Mouse (Mus musculus): Measurements from ENCODE around the gene Amn1. TPM values are rescaled to one million over a fixed set of nuclear protein-coding genes. Genes with fewer than 3 reads are reported as not detected.
"Not testable (repeated sequence)": the region's sequence is repeated elsewhere in the genome, so short reads cannot be mapped to it uniquely, and the experiment has no call there.

Gene Amn1
- polyA plus RNA-seq, 1 experiment: 2.6 TPM

DNA sequence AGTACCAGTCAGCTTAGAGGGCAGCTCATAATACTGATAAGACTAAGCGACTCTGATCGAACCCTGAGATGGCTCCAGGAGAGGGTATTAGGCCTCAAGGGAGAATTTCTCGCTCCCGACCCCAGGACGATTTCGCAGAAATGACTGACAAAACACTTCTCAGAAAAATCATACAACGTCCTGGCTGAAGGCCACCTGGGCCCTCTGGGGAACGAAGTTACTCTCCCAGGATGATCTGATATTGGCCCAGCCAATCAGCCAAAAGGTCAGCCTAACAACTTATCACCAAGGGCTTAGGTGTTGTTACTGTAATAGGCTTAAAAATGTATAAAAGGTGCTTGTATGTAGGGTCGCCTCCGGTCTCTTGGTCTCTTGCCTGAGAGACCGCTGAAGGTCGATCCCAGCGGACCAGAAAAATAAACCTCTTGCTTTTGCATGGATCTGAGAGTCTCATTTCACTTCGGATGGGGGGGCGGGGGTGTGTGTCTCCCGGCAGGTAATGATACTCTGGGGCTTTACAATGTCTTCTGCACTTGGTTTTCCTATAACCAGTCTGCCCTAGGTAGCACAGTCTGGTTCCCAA, 919 bp upstream of the Amn1 start:
- WGBS: 86% methylated on average over 16 of the region's 16 CpGs
- no peak for TF ChIP-seq CTCF (IDR thresholded peaks at IDR 0.05; ENCODE audit: control insufficient read depth, insufficient read depth, low read length)
- no peak for TF ChIP-seq POLR2A (IDR thresholded peaks at IDR 0.05; ENCODE audit: borderline replicate concordance, control insufficient read depth, low read depth, low read length)
- peaks cover 1% of the 10 kb centered on the region; the same call in 1 of the 2 replicates for H3K4me1 ChIP-seq (ENCODE audit: control insufficient read depth, insufficient read depth, low read length)
- H3K27ac ChIP-seq (ENCODE audit: control insufficient read depth, insufficient read depth, low read depth, low read length, poor library complexity): no peak overlapping the region
- no peak overlapping the region for H3K4me3 ChIP-seq (replicated peaks; ENCODE audit: control insufficient read depth, low read depth, low read length)

DNA sequence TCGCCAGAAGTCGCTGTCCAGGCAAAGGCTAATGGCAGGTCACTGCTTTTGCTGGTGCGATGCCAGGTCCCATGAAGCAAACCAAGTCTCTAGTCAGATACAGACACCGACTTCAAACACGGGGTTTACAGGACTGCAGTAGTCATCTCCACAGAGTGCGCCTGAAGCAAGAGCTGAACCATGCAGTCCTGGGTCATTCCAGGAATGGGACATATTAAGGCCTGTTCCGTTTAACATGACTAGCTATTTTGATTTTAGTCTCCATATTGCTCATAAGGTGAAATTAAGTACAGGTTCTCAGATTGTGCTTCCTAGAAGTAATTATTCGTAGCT, 379 bp upstream of the Amn1 start:
- WGBS: 30% methylated on average over 8 of the region's 8 CpGs
- Histone ChIP-seq H3K4me3 (replicated peaks; ENCODE audit: control insufficient read depth, low read depth, low read length) (peak overlapping the region; percentile 90), H3K4me1 (ENCODE audit: control insufficient read depth, insufficient read depth, low read length) (peaks cover 1% of the 10 kb centered on the region; the same call in 1 of the 2 replicates), H3K27ac (ENCODE audit: control insufficient read depth, insufficient read depth, low read depth, low read length, poor library complexity) (peak overlapping the region; percentile 17)
- TF ChIP-seq CTCF (IDR thresholded peaks at IDR 0.05; ENCODE audit: control insufficient read depth, insufficient read depth, low read length) (no peak), POLR2A (IDR thresholded peaks at IDR 0.05; ENCODE audit: borderline replicate concordance, control insufficient read depth, low read depth, low read length) (no peak)

DNA sequence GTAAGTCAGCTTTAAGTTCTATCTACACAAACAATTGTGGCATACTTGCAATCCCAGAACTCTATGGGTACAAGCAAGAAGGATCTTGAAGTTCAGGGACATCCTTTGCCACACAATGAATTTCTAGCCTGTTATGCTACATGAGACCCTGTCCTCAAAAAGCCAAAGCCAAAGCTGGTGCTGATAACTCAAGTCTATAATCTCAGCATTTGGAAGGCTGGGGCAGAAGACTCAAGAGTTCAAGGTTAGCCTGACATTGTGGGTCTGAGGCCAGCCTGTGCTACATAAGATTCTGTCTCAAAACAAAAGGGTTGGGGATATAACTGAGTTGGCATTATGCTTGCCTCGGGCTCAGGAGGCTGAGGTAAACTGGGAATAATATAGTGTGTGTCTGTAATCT, 1.1 kb downstream of the Amn1 start:
- TF ChIP-seq CTCF (IDR thresholded peaks at IDR 0.05; ENCODE audit: control insufficient read depth, insufficient read depth, low read length) (no peak), POLR2A (IDR thresholded peaks at IDR 0.05; ENCODE audit: borderline replicate concordance, control insufficient read depth, low read depth, low read length) (no peak)
- 47% methylated on average over 1 of the region's 1 CpGs for WGBS
- peak overlapping the region; percentile 90 for H3K4me3 ChIP-seq (replicated peaks; ENCODE audit: control insufficient read depth, low read depth, low read length)
- peaks cover 1% of the 10 kb centered on the region; the same call in 1 of the 2 replicates for H3K4me1 ChIP-seq (ENCODE audit: control insufficient read depth, insufficient read depth, low read length)
- no peak overlapping the region for H3K27ac ChIP-seq (ENCODE audit: control insufficient read depth, insufficient read depth, low read depth, low read length, poor library complexity)

- peaks cover 1% of the 10 kb centered on the region; the same call in 1 of the 2 replicates for H3K4me1 ChIP-seq (ENCODE audit: control insufficient read depth, insufficient read depth, low read length)
- TF ChIP-seq POLR2A (IDR thresholded peaks at IDR 0.05; ENCODE audit: borderline replicate concordance, control insufficient read depth, low read depth, low read length) (no peak), CTCF (IDR thresholded peaks at IDR 0.05; ENCODE audit: control insufficient read depth, insufficient read depth, low read length) (no peak)
- WGBS: 68% methylated on average over 1 of the region's 1 CpGs
- H3K4me3 ChIP-seq (replicated peaks; ENCODE audit: control insufficient read depth, low read depth, low read length): no peak overlapping the region
- H3K27ac ChIP-seq (ENCODE audit: control insufficient read depth, insufficient read depth, low read depth, low read length, poor library complexity): no peak overlapping the region
Observed at GRCm38 (mm10) chr6:149184007-149184406, 4.5 kb downstream of the Amn1 start.

DNA sequence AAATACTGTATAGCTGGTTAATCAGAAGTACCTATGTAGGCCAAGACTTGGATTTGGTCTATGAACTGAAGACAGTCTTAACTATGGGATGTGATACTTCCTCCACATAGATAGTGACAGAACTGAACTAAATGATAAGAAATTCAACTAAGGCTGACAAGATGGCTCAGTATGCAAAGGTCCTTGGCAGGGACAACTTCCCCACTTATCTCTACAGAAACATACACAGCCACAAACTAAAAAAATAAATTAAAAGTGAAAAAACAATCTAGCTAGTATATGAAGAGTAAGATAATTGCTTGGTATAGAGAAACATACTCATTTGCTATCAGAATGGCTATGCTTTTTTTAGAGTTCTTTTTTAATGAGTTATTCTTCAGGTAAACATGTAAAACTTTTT, 9.4 kb downstream of the Amn1 start:
- H3K4me1 ChIP-seq (ENCODE audit: control insufficient read depth, insufficient read depth, low read length): no peaks in the 10 kb centered on the region
- no peak overlapping the region for H3K4me3 ChIP-seq (replicated peaks; ENCODE audit: control insufficient read depth, low read depth, low read length)
- TF ChIP-seq CTCF (IDR thresholded peaks at IDR 0.05; ENCODE audit: control insufficient read depth, insufficient read depth, low read length) (no peak), POLR2A (IDR thresholded peaks at IDR 0.05; ENCODE audit: borderline replicate concordance, control insufficient read depth, low read depth, low read length) (no peak)
- no peak overlapping the region for H3K27ac ChIP-seq (ENCODE audit: control insufficient read depth, insufficient read depth, low read depth, low read length, poor library complexity)

DNA sequence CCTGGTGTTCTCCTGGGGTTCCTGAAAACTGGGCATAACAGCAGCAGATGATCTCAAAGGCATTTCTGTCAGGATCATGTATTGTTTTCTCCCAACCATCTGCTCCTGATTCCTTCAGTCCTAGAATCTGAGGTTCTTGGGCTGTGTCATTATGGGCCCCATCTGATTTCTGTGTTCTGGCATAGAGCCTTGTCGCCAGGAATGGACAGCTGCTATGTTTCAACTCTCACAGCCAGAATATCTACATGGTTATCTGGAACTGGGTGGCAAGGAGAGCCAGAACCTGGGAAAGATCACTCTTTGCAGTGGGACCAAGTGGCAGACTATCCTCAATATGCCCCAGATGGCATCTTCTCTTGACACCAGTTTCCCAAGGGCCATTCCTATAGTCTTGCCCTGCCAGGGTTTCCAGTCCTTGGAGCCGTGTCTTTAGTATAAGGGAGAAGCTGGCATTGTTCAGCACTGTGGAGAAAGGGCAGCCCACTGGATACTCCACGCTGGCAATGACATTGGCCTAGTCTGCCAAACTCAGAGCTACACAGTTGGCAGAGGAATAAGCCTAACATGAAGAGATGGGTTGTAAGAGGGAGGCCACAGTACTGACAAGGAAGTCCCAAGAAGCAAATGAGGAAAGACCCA, 13.5 kb downstream of the Amn1 start:
- no peak overlapping the region for H3K27ac ChIP-seq (ENCODE audit: control insufficient read depth, insufficient read depth, low read depth, low read length, poor library complexity)
- H3K4me1 ChIP-seq (ENCODE audit: control insufficient read depth, insufficient read depth, low read length): no peaks in the 10 kb centered on the region
- H3K4me3 ChIP-seq (replicated peaks; ENCODE audit: control insufficient read depth, low read depth, low read length): no peak overlapping the region
- TF ChIP-seq CTCF (IDR thresholded peaks at IDR 0.05; ENCODE audit: control insufficient read depth, insufficient read depth, low read length) (no peak), POLR2A (IDR thresholded peaks at IDR 0.05; ENCODE audit: borderline replicate concordance, control insufficient read depth, low read depth, low read length) (no peak)
- 87% methylated on average over 3 of the region's 3 CpGs for WGBS

DNA sequence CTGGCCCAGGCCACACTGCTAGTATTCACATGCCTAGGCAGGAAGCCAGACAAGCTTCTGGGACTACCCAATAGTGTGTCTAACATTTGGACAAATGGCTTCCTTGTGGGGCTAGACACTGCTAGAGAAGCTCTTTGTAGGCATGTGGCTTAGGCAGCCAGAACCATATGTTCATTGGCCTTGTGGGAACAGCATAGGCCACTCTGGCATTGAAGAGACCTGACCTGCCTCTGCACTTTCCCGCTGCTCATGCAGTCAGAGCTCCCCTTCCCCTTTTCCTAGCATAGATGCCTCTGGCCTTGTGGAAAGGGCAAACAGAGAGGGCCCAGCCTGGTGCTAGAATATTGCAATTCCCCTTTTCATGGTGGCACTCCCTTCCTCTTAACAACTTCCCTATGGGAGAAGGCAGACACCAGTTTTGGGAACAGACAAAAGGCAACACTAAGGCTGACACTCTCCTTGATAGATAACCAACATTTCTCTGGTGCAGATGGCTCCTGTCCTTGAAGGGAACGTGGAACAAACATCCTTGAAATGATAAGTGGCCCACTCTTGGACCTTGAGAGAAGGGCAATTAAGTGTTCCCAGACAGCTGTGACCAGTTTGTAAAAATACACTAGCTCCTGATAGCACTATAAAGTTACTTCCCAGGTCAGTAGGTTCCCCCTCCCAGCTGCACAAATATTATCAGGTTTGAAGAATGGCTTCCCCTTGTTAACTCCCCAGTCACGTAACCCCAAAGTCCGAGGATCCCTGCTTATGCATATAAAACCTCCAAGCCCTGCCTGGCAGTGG, 14.5 kb downstream of the Amn1 start:
- Histone ChIP-seq H3K4me1 (ENCODE audit: control insufficient read depth, insufficient read depth, low read length) (no peaks in the 10 kb centered on the region), H3K4me3 (replicated peaks; ENCODE audit: control insufficient read depth, low read depth, low read length) (no peak overlapping the region), H3K27ac (ENCODE audit: control insufficient read depth, insufficient read depth, low read depth, low read length, poor library complexity) (no peak overlapping the region)
- 72% methylated on average over 4 of the region's 4 CpGs for WGBS
- TF ChIP-seq POLR2A (IDR thresholded peaks at IDR 0.05; ENCODE audit: borderline replicate concordance, control insufficient read depth, low read depth, low read length) (no peak), CTCF (IDR thresholded peaks at IDR 0.05; ENCODE audit: control insufficient read depth, insufficient read depth, low read length) (no peak)

GRCm38 (mm10) chr6:149169965-149170364, 18.5 kb downstream of the Amn1 start:
- not testable (repeated sequence) for H3K4me1 ChIP-seq (ENCODE audit: control insufficient read depth, insufficient read depth, low read length); H3K27ac ChIP-seq (ENCODE audit: control insufficient read depth, insufficient read depth, low read depth, low read length, poor library complexity); H3K4me3 ChIP-seq (replicated peaks; ENCODE audit: control insufficient read depth, low read depth, low read length)
- 86% methylated on average over 4 of the region's 4 CpGs for WGBS
